Mouse (Mus musculus) embryonic facial prominence, embryonic 14.5 days (tissue): ENCODE results near the gene Fibin. TPM values are rescaled to one million over a fixed set of nuclear protein-coding genes. Genes with fewer than 3 reads are reported as not detected.

Experiments used
- ATAC-seq: fragments of 200-750 bp; cut with Nextera tagmentation; 2 replicates; pipeline ENCODE4 v1.8.0; 2017; ENCODE audit warnings: low read depth, moderate number of reproducible peaks, moderate TSS enrichment
- DNase-seq: peaks from one replicate; pipeline ENCODE4 v3.0.0-alpha.2; 2015; ENCODE audit warnings: low spot score
- H3K27ac ChIP-seq: fragments of 300-500 bp; sonication (generic); replicated peaks from 2 replicates; pipeline ENCODE4 v1.5.1; 2014; ENCODE audit warnings: low read depth, mild to moderate bottlenecking, low read length, moderate library complexity
- H3K27me3 ChIP-seq: fragments of 300-500 bp; sonication (generic); replicated peaks from 2 replicates; pipeline ENCODE4 v1.6.1; 2014; ENCODE audit warnings: low read length; ENCODE audit not compliant: control insufficient read depth, insufficient read depth
- H3K36me3 ChIP-seq: fragments of 300-500 bp; sonication (generic); 2 replicates; pipeline ENCODE4 v1.6.1; 2014; ENCODE audit warnings: low read length, mixed read lengths; ENCODE audit not compliant: control insufficient read depth, insufficient read depth
- H3K4me1 ChIP-seq: fragments of 300-500 bp; sonication (generic); 2 replicates; pipeline ENCODE4 v1.6.1; 2014; ENCODE audit warnings: antibody characterized with exemption, low read length; ENCODE audit not compliant: control insufficient read depth, insufficient read depth
- H3K4me2 ChIP-seq: fragments of 300-500 bp; sonication (generic); 2 replicates; pipeline ENCODE4 v1.6.1; 2014; ENCODE audit warnings: low read depth, mild to moderate bottlenecking, low read length, moderate library complexity, mixed read lengths
- H3K4me3 ChIP-seq: fragments of 300-500 bp; sonication (generic); 2 replicates; pipeline ENCODE4 v1.5.1; 2014; ENCODE audit warnings: low read depth, mild to moderate bottlenecking, low read length
- H3K9ac ChIP-seq: fragments of 300-500 bp; sonication (generic); 2 replicates; pipeline ENCODE4 v1.6.1; 2014; ENCODE audit warnings: low read depth, mild to moderate bottlenecking, low read length, moderate library complexity, mixed read lengths
- H3K9me3 ChIP-seq: fragments of 300-500 bp; sonication (generic); 2 replicates; pipeline ENCODE4 v1.6.1; 2016; ENCODE audit warnings: low read length; ENCODE audit not compliant: control insufficient read depth
- WGBS: fragments of 180-500 bp; shearing (Covaris S2); extraction: QIAGEN DNeasy Blood & Tissue Kit; methylation state at CpG from one replicate; pipeline ENCODE4 v1.1.7; 2014; 5-methylcytosine and 5-hydroxymethylcytosine counted together
- polyA plus RNA-seq: library from polyadenylated mRNA; unstranded; fragments of >200 nt; fragmentation: Nextera tagmentation; extraction: Ambion mirVana; gene quantifications from 2 replicates; pipeline ENCODE4 v1.2.1, GENCODE M21; 2014

Gene Fibin
- polyA plus RNA-seq, 1 experiment from 2014 or later: 119 TPM

- Histone ChIP-seq H3K27me3 (no peaks in the 10 kb centered on the region), H3K27ac (no peak overlapping the region), H3K4me1 (peaks cover 3% of the 10 kb centered on the region), H3K4me3 (no peak overlapping the region), H3K9ac (no peak overlapping the region), H3K9me3 (no peaks in the 10 kb centered on the region), H3K4me2 (no peak overlapping the region), H3K36me3 (no peaks in the 10 kb centered on the region)
- DNase-seq: peak; percentile 75
- peak; percentile 30; the same call in 1 of the 2 replicates for ATAC-seq
- WGBS: 36% methylated on average over 2 of the region's 2 CpGs
These were observed 10.2 kb upstream of the Fibin start for GRCm38 (mm10) chr2:110373186-110373585.

GRCm38 (mm10) chr2:110367382-110367887, 4.5 kb upstream of the Fibin start:
- H3K4me2 ChIP-seq: no peak overlapping the region
- H3K27ac ChIP-seq: no peak overlapping the region
- no peak overlapping the region for H3K4me3 ChIP-seq
- peaks cover 3% of the 10 kb centered on the region for H3K4me1 ChIP-seq
- no peak overlapping the region for H3K9ac ChIP-seq
- no peak for DNase-seq
- no peaks in the 10 kb centered on the region; the same call in 1 of the 2 replicates for H3K27me3 ChIP-seq
- WGBS: 75% methylated on average over 1 of the region's 1 CpGs
- no peaks in the 10 kb centered on the region for H3K9me3 ChIP-seq
- H3K36me3 ChIP-seq: no peaks in the 10 kb centered on the region
- no peak for ATAC-seq

GRCm38 (mm10) chr2:110365401-110365800, 2.4 kb upstream of the Fibin start:
- Histone ChIP-seq H3K4me3 (no peak overlapping the region), H3K27ac (peak overlapping the region; percentile 16), H3K36me3 (no peaks in the 10 kb centered on the region), H3K4me2 (no peak overlapping the region), H3K9me3 (no peaks in the 10 kb centered on the region), H3K27me3 (no peaks in the 10 kb centered on the region; the same call in 1 of the 2 replicates), H3K9ac (no peak overlapping the region), H3K4me1 (peaks cover 3% of the 10 kb centered on the region)
- DNase-seq (no peak), ATAC-seq (no peak)

GRCm38 (mm10) chr2:110363855-110364254, 872 bp upstream of the Fibin start:
- no peak for DNase-seq
- Histone ChIP-seq H3K4me2 (peak overlapping the region; percentile 15; the same call in 1 of the 2 replicates), H3K27me3 (no peaks in the 10 kb centered on the region; the same call in 1 of the 2 replicates), H3K27ac (peak overlapping the region; percentile 58; the same call in 1 of the 2 replicates), H3K9me3 (no peaks in the 10 kb centered on the region), H3K4me3 (no peak overlapping the region), H3K9ac (no peak overlapping the region), H3K4me1 (peaks cover 3% of the 10 kb centered on the region), H3K36me3 (no peaks in the 10 kb centered on the region)
- 62% methylated on average over 3 of the region's 3 CpGs for WGBS
- no peak for ATAC-seq

GRCm38 (mm10) chr2:110353302-110353970, 9.5 kb downstream of the Fibin start:
- DNase-seq (no peak), ATAC-seq (no peak)
- Histone ChIP-seq H3K4me2 (no peak overlapping the region), H3K4me3 (no peak overlapping the region), H3K27me3 (no peaks in the 10 kb centered on the region), H3K9me3 (no peaks in the 10 kb centered on the region), H3K36me3 (no peaks in the 10 kb centered on the region), H3K9ac (no peak overlapping the region), H3K4me1 (peaks cover 8% of the 10 kb centered on the region; the same call in 1 of the 2 replicates), H3K27ac (no peak overlapping the region)
- WGBS: 80% methylated on average over 5 of the region's 5 CpGs

GRCm38 (mm10) chr2:110351843-110352251, 11.1 kb downstream of the Fibin start:
- 37% methylated on average over 5 of the region's 5 CpGs for WGBS
- no peak for ATAC-seq
- peak; percentile 64 for DNase-seq

GRCm38 (mm10) chr2:110351406-110351805, 11.6 kb downstream of the Fibin start:
- Histone ChIP-seq H3K27ac (no peak overlapping the region), H3K27me3 (no peaks in the 10 kb centered on the region), H3K9me3 (no peaks in the 10 kb centered on the region), H3K4me1 (peaks cover 8% of the 10 kb centered on the region; the same call in 1 of the 2 replicates), H3K36me3 (no peaks in the 10 kb centered on the region), H3K9ac (no peak overlapping the region), H3K4me3 (no peak overlapping the region), H3K4me2 (no peak overlapping the region)
- DNase-seq (no peak), ATAC-seq (no peak)
- 71% methylated on average over 1 of the region's 1 CpGs for WGBS

More at GRCm38 (mm10) chr2:110351843-110352251, 11.1 kb downstream of the Fibin start:
- no peaks in the 10 kb centered on the region for H3K27me3 ChIP-seq
- H3K4me3 ChIP-seq: no peak overlapping the region
- H3K36me3 ChIP-seq: no peaks in the 10 kb centered on the region
- no peak overlapping the region for H3K9ac ChIP-seq
- no peaks in the 10 kb centered on the region for H3K9me3 ChIP-seq
- H3K27ac ChIP-seq: no peak overlapping the region
- no peak overlapping the region for H3K4me2 ChIP-seq
- H3K4me1 ChIP-seq: peaks cover 8% of the 10 kb centered on the region; the same call in 1 of the 2 replicates

GRCm38 (mm10) chr2:110328953-110329352, 34.0 kb downstream of the Fibin start:
- Histone ChIP-seq H3K36me3 (no peaks in the 10 kb centered on the region), H3K27me3 (no peaks in the 10 kb centered on the region), H3K9ac (no peak overlapping the region), H3K4me2 (no peak overlapping the region), H3K4me3 (no peak overlapping the region), H3K27ac (no peak overlapping the region), H3K9me3 (no peaks in the 10 kb centered on the region), H3K4me1 (no peaks in the 10 kb centered on the region)
- DNase-seq (no peak), ATAC-seq (no peak)

- DNase-seq: peak; percentile 81
- Histone ChIP-seq H3K36me3 (no peaks in the 10 kb centered on the region), H3K9me3 (no peaks in the 10 kb centered on the region), H3K9ac (no peak overlapping the region), H3K4me2 (no peak overlapping the region), H3K4me1 (peaks cover 7% of the 10 kb centered on the region), H3K4me3 (no peak overlapping the region), H3K27me3 (no peaks in the 10 kb centered on the region), H3K27ac (peak overlapping the region; percentile 39; the same call in 1 of the 2 replicates)
- ATAC-seq: no peak
- WGBS: 42% methylated on average over 4 of the region's 4 CpGs
These were observed 43.0 kb downstream of the Fibin start for GRCm38 (mm10) chr2:110319949-110320348.
